Mouse (Mus musculus): ENCODE measurements around the gene Tmem184c. TPM values are rescaled to one million over a fixed set of nuclear protein-coding genes. Genes with fewer than 3 reads are reported as not detected.

Gene Tmem184c
- total RNA-seq (2015), result 25.0 and 29.8 TPM in 2 replicates
- 20.6 and 25.2 TPM in 2 replicates for total RNA-seq (2017)

DNA sequence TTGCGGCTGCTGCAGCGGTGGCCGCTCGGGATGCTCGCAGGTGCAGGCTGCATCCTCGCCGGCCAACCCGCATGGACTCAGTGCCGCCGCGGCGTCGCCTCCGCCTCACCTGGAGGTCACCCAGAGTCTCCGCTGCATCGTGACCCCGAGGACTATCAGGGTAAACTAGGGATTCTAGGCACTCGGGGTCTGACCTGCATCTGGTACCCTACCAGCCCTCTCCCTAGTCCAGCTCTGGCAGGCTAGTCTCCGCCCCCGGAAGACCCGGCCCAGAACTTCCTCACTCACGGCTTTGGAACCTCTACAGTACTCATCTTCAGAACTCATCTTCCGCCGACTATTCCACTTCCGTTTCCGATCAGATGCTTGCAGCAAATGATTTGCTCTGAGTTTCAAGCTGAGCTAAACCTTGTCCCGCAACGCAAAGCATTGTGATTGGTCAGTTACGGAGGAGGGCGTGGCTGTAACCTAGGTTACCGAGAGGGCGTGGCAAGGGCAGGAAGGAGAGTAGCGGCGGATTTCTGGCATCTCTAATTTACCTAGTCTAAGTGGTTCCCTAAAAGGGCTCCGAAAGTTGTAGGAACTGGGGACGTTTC is at the start of gene Tmem184c:
Gene Tmem184c, minus strand, starts transcription at position 325 of the 596 bp plus-strand sequence.
- ATAC-seq (ENCODE audit: poor library complexity, severe bottlenecking), result peak; percentile 97

DNA sequence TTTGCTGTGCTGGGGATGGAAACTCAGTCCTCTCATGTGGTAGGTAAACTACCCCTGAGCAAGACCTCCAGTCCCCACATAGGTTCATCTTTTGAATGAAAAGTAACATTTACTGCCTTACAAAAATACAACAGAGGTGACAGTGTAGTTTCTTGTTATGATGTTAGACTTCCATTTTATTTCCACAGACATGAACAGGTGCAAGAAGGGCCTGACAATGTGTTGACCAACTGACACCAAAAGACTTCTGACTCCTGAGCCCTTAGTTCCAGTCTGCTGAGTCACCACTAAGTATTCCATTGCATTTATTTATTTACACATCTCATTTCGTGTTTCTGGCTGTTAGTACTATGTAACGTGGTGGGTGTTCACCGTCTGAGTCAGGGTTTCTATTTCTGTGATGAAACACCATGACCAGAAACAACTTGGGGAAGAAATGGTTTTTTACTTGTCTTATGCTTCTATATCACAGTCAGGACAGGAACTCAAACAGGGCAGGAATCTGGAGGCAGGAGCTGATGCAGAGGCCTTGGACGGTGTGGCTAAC is 49.1 kb upstream of the Tmem184c start:
- no peak for ATAC-seq (ENCODE audit: poor library complexity, severe bottlenecking)

DNA sequence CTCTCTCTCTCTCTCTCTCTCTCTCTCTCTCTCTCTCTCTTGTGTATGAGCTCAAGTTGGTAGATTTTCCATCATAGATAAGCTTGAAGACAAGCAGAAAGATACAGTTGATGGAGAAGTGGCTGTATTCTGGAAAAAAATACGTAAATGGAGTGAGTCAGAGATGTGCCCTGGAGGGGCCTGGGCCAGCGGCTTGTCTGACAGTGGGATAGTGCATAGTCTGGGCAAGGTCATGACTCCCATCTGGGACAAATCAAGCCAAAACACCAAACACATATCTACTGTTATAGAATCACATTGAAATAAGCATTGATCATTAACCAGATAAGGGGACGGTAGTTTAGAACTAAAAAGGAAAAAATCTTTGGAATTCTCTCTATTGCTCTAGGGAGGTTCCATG is 47.9 kb upstream of the Tmem184c start:
- no peak for ATAC-seq (ENCODE audit: poor library complexity, severe bottlenecking)

GRCm38 (mm10) chr8:77650646-77651190 is 40.2 kb upstream of the Tmem184c start:
- ATAC-seq (ENCODE audit: poor library complexity, severe bottlenecking), result no peak

DNA sequence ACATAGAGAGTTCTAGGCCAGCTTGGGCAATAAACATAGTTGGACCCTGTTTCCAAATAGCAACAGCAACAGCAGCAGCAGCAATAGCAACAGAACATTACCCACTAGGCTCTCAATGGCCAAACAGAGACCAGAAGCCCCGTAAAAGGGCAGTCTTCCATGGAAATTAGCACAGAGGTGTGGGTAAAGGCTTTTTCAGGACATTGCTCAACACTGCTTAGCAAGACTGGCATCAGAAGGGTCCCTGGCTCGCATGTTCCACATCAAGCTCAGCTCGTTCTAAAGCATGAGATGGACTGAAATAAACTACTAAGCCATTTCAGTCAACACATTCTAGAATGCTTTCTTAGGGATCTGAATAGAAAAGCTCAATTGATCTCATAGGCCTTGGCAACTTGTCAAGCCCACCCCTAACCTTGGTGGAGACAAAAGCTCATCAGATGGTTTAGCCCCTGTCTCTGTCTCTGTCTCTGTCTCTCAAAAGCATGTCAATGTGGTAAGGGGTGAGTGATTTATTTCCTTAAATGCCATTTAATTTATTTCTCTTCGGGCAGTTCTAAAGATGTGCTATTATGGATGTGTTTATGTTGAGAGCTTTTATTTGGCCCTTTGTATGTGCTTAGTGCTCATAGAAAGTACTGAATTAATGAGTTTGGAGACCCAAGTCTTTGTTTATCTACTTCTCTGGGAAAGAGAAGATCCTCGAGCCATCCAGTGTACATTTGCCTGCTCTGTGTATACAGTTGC is 29.8 kb upstream of the Tmem184c start:
- no peak for ATAC-seq (ENCODE audit: poor library complexity, severe bottlenecking)

DNA sequence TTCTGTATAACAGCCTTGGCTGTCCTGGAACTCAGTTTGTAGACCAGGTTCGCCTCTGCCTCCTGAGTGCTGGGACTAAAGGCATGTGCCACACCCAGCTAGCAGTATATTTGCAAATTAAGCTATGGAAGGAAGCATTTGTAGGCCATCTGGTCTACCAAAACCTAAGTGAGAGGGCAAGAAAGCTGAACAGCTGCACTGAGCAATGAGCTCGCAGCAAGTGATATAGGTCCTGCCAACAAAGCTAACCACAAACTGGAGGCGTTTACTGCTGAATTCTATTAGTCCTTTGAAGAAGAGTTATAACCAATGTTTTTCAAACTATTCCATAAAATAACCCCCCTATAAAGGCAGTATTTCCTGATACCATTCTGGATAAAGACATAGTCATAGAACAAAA is 27.1 kb upstream of the Tmem184c start:
- ATAC-seq (ENCODE audit: poor library complexity, severe bottlenecking), result no peak

GRCm38 (mm10) chr8:77634035-77634434 is 23.5 kb upstream of the Tmem184c start:
- ATAC-seq (ENCODE audit: poor library complexity, severe bottlenecking), result no peak

GRCm38 (mm10) chr8:77633211-77633610 is 22.7 kb upstream of the Tmem184c start:
- no peak for ATAC-seq (ENCODE audit: poor library complexity, severe bottlenecking)

- ATAC-seq (ENCODE audit: poor library complexity, severe bottlenecking), result no peak
These were observed 20.2 kb upstream of the Tmem184c start for GRCm38 (mm10) chr8:77630691-77631090.

GRCm38 (mm10) chr8:77629858-77630537 is 19.5 kb upstream of the Tmem184c start:
- ATAC-seq (ENCODE audit: poor library complexity, severe bottlenecking), result peak; percentile 98

DNA sequence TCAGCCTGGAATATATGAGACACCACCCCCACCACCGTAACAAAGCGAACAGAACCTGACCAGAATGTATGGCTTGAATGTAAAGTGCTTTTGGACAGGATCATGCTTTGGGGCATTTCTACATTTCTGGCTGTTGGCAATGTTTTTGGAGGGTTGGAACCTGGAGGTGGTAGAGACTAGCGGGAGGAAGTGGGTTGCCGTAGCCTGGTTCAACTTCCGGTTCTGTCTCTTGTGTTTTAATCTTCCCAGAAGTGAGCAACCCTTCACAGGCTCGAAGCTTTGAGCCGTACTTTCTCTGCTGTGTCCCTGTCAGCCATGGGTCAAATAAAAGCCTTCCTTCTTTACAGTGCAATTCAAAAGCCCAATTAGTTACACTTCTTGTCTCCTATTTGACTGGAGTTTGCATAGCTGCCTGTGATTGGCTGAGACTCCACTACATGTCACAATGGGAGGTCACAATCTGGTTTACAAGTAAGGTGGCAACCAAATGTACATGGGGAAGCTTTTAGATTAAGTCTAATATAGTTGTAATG is 13.2 kb upstream of the Tmem184c start:
- no peak for ATAC-seq (ENCODE audit: poor library complexity, severe bottlenecking)

GRCm38 (mm10) chr8:77617916-77618315 is 7.4 kb upstream of the Tmem184c start:
- peak; percentile 30; the same call in 1 of the 2 replicates for ATAC-seq (ENCODE audit: poor library complexity, severe bottlenecking)

DNA sequence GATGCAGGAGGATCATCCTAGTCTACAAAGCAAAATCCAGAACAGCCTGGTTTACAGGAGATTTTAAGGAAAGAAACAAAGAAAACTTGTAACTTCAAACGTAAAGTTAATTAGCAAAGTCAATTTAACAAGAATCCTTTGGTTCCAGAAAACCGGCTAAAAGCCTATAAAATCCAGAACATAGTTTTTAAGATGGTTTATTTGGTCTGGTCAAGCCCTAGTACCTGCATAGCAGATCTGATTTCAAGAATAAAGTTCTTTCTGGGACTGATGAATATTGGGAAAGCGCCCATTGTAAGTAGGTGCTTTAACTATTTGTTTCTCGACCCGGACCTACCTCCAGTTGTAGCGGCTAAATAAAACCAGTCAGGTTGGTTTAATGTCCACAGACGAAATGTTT is 877 bp downstream of the Tmem184c start:
- ATAC-seq (ENCODE audit: poor library complexity, severe bottlenecking), result no peak

- no peak for ATAC-seq (ENCODE audit: poor library complexity, severe bottlenecking)
These were observed 26.3 kb downstream of the Tmem184c start for GRCm38 (mm10) chr8:77584174-77584573.

GRCm38 (mm10) chr8:77577674-77578073 is 32.8 kb downstream of the Tmem184c start:
- no peak for ATAC-seq (ENCODE audit: poor library complexity, severe bottlenecking)

DNA sequence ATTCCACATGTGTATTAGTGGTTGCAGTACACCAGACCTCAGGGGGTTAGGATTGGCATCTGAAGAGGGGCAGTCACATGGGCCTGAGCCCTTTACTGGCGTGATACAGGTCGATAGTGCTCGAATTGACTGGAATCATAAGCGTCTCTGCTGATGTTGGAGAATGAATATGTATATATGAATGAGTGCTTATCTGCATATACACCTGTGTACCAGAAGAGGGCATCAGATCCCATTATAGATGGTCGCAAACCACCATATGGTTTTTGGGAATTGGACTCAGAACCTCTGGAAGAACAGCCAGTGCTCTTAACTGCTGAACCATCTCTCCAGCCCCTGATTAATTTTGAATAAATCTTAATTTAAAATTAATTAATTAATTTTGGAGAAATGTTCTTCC is 36.3 kb downstream of the Tmem184c start:
- no peak for ATAC-seq (ENCODE audit: poor library complexity, severe bottlenecking)

DNA sequence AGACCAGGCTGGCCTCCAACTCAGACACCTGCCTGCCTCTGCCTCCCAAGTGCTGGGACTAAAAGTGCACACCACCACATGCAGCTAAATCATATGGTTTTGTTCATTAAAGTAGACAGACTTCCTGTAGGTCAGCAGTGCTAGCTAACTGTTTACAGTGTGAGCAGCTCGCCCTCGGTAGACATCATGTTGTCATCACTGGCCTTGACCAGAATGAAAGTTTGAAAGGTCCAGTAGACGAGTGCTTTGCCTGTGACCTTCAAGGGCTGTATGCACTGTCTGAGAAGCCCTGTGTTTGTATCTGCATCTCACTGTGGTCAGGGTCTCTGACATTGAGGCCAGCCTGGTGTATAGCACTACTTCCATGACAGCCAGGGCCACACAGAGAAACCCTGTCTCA is 49.1 kb downstream of the Tmem184c start:
- no peak for ATAC-seq (ENCODE audit: poor library complexity, severe bottlenecking)

- ATAC-seq (ENCODE audit: poor library complexity, severe bottlenecking), result no peak
These were observed 58.0 kb downstream of the Tmem184c start for GRCm38 (mm10) chr8:77552491-77552890.

- ATAC-seq (ENCODE audit: poor library complexity, severe bottlenecking), result peak; percentile 85
These were observed 60.5 kb downstream of the Tmem184c start for GRCm38 (mm10) chr8:77549881-77550580.

DNA sequence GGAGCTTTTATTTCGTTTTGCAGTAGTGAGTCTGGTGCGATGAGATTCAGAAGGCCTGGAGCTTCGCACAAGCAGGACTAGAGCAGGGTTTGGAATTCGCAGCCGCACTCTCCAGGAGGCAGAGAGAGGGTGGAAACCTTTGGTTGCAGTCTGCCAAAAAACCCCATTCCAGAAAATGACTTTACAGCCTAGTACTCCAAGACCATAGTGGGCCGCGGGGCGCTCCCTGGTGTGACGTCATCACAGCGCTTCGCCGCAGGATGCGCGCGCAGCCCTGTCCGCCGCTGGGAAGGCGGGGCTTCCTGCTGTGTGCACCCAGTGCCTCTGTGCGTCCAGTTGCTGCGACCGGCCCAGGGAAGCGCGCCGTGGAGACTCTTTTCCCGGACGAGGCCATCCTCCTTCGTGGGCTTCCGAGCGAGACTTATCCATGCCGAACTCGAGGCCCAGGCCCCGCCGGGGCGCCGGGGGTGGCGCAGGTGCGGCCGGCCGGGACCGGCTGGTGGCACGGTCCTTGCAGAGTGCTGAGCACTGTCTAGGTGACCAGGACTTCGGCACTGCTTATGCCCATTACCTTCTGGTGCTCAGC is 61.3 kb downstream of the Tmem184c start, which contains the start of gene Prmt9:
Gene Prmt9, plus strand, starts transcription at position 277 of the 586 bp plus-strand sequence.
- peak; percentile 90 for ATAC-seq (ENCODE audit: poor library complexity, severe bottlenecking)

All from megakaryocyte, adult 5-6 weeks (primary cell).